Comparison of ENCODE assay signal across 14 mouse cellular contexts in the genomic region with DNA sequence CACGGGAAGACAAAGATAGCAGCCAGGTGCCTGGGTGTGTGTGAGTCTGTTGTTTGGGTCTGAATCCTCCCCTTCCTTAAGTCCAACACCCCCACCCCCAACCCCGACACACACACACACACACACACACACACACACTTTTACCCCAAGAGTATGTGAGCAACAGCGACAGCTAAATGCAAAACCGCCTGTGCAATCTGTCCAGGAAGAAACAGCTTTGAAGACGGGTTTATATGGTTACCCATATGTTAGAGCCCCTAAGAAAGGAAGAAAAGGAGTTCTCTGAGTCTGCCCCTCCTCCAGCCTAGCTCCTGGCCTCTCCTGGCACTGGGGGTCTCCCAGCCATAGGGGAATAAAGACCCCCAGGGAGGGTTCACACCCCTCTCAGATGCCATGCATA.
DNase-seq lines count a peak whose midpoint lies in the region; ATAC-seq and TF ChIP-seq lines count a peak whose summit lies in the region.
"Had no signal": no experiment of that assay in that cellular context is flagged by ENCODE, and none has a peak within 500 bp of the region (broad histone marks: within the 10 kb centered on the region; RNA-seq: fewer than 3 reads in every experiment).

No protein-coding gene starts in this region.

- no peak for ATAC-seq in midbrain, embryonic 16.5 days

- peaks cover 17% of the 10 kb centered on the region for H3K27me3 ChIP-seq in midbrain, embryonic 16.5 days (ENCODE audit: control insufficient read depth, insufficient read depth, low read depth, low read length)

- H3K9ac ChIP-seq in midbrain, embryonic 16.5 days (ENCODE audit: low read depth, low read length): peak overlapping the region; percentile 63; the same call in 1 of the 2 replicates
- H3K9ac ChIP-seq: embryonic facial prominence, embryonic 12.5 days; lung, embryonic 14.5 days had no signal

- peaks cover 31% of the 10 kb centered on the region for H3K4me1 ChIP-seq in midbrain, embryonic 16.5 days (ENCODE audit: control insufficient read depth, insufficient read depth, low read length)

- no peaks in the 10 kb centered on the region for H3K9me3 ChIP-seq in midbrain, embryonic 16.5 days (replicated peaks; ENCODE audit: control insufficient read depth, low read length, poor library complexity, severe bottlenecking)
- H3K9me3 ChIP-seq: embryonic facial prominence, embryonic 12.5 days had no signal

- no peak for TF ChIP-seq CTCF in layer of hippocampus, adult 2 months (conservative IDR thresholded peaks at IDR 0.05)

- whole genome bisulfite sequencing in midbrain, embryonic 16.5 days: 25% methylated on average over 5 of the region's 5 CpGs

- peak overlapping the region; percentile 69 for H3K4me3 ChIP-seq in layer of hippocampus, adult 2 months
- H3K4me3 ChIP-seq in midbrain, embryonic 16.5 days (ENCODE audit: low read depth, low read length): no peak overlapping the region; the same call in 1 of the 2 replicates

- peak overlapping the region; percentile 87; the same call in 1 of the 2 replicates for H3K4me2 ChIP-seq in midbrain, embryonic 16.5 days (ENCODE audit: low read length)

- H3K36me3 ChIP-seq in midbrain, embryonic 16.5 days (ENCODE audit: control insufficient read depth, insufficient read depth, low read length): no peaks in the 10 kb centered on the region
- H3K36me3 ChIP-seq: embryonic facial prominence, embryonic 12.5 days had no signal

- peak overlapping the region; percentile 94 for H3K27ac ChIP-seq in layer of hippocampus, adult 2 months
- no peak overlapping the region for H3K27ac ChIP-seq in midbrain, embryonic 16.5 days (ENCODE audit: low read length)
- H3K27ac ChIP-seq: embryonic facial prominence, embryonic 12.5 days had no signal

- peak; percentile 30 to 44 for DNase-seq in cerebellum, postnatal 10 days
- no peak for DNase-seq in cerebellum, adult 11 months
- DNase-seq in layer of hippocampus, adult 2 months (ENCODE audit: low spot score in 2 of 2): peak in 1 of 2 experiments; percentile 39
- no peak for DNase-seq in layer of hippocampus, postnatal 36 days
- DNase-seq in brain, adult 2 months (ENCODE audit: low read depth, low spot score): peak; percentile 58
- DNase-seq in thymus, postnatal 4 days: no peak
- no peak for DNase-seq in c-Kit-positive CD71-positive TER-119-positive erythroid progenitor cells, embryonic 14.5 days (ENCODE audit: low spot score)
- DNase-seq: adrenal gland, postnatal 10 days; gastrocnemius, postnatal 14 days; kidney, adult 8-10 months; kidney, postnatal 36 days; lung, embryonic 14.5 days had no signal

Comparison
In these comparisons a context has a peak if more than half of its experiments do, and no peak if none do; other contexts are left out.
1. DNase-seq: peak in cerebellum, postnatal 10 days (2 of 2) and brain, adult 2 months (single experiment); none in cerebellum, adult 11 months (single experiment), layer of hippocampus, postnatal 36 days (0 of 2), thymus, postnatal 4 days (single experiment) and c-Kit-positive CD71-positive TER-119-positive erythroid progenitor cells, embryonic 14.5 days (single experiment).